Mouse (Mus musculus) bone marrow macrophage, adult 2 months (primary cell): Measurements from ENCODE around the gene Vmn1r203. TPM values are rescaled to one million over a fixed set of nuclear protein-coding genes. Genes with fewer than 3 reads are reported as not detected.
"Not testable (repeated sequence)": the region's sequence is repeated elsewhere in the genome, so short reads cannot be mapped to it uniquely, and the experiment has no call there.

Experiments used
- H3K27ac ChIP-seq: 2 replicates; pipeline ENCODE4 v1.5.1; 2012; ENCODE audit warnings: low read depth, low read length; ENCODE audit not compliant: insufficient read depth
- H3K4me1 ChIP-seq: 2 replicates; pipeline ENCODE4 v1.6.1; 2012; ENCODE audit warnings: low read length; ENCODE audit not compliant: control insufficient read depth, insufficient read depth
- H3K4me3 ChIP-seq: 2 replicates; pipeline ENCODE4 v1.5.1; 2012; ENCODE audit warnings: mild to moderate bottlenecking, low read length, moderate library complexity; ENCODE audit not compliant: insufficient read depth
- CTCF ChIP-seq: IDR thresholded peaks from 2 replicates; pipeline ENCODE4 v1.5.1; 2012; ENCODE audit warnings: low read depth, mild to moderate bottlenecking, low read length, moderate library complexity
- POLR2A ChIP-seq: IDR thresholded peaks from 2 replicates; pipeline ENCODE4 v1.6.1; 2012; ENCODE audit warnings: mild to moderate bottlenecking, low read depth, low read length, borderline replicate concordance
- polyA plus RNA-seq: library from polyadenylated mRNA; stranded (reverse); fragments of >200 nt; gene quantifications from 2 replicates; pipeline ENCODE4 v1.2.4, GENCODE M21; 2012; ENCODE audit not compliant: missing spikeins, insufficient read depth, insufficient read length

Gene Vmn1r203
- not detected in 2 replicates for polyA plus RNA-seq

DNA sequence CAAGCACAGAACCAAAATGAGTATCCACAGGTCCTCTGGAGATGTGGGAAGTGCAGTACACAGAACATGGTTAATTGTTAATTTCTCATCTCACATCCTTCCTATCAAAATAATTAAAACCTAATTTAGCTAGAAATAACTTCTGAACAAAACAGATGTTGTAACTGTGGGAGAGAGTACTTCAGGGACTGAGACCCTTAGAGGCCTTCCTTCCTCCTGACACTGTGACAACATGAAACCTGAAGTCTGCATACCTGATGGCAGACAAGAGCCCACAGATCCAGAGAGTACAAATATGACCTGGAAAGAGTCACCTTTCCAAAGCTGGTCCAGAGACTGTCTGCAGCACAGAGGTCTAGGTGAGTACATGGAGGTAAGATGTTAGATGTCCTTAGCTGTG lies at the start of gene Vmn1r203:
TSS of gene Vmn1r203 (plus strand) at position 301 of the 400 bp plus-strand sequence.
- Histone ChIP-seq H3K4me1 (no peaks in the 10 kb centered on the region), H3K27ac (no peak within 1 kb of the TSS), H3K4me3 (no peak within 1 kb of the TSS)
- TF ChIP-seq CTCF (no peak), POLR2A (no peak)

DNA sequence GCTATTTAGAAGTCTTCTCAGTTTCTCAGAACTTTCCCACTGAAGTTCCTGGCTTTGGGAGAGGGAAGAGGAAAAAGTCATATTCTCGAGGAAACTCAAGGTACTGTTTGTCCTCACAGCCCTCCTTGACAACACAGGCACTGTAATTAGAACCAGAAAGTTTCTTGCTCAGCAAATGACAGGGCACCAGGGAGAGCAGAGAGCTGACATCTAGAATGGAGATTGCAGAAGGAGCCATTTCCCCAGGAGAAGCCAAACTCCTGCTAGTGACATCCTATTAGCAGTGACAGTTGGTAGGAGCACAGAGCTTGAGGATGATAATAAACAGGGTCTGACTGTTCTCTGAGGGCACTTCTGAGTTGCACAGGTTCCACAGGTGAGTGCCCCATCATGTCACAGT lies 46.3 kb upstream of the Vmn1r203 start, which contains the start of gene Vmn1r201:
TSS of gene Vmn1r201 (plus strand) at position 301 of the 400 bp plus-strand sequence.
- no peaks in the 10 kb centered on the region for H3K4me1 ChIP-seq
- no peak for TF ChIP-seq CTCF
- no peak for TF ChIP-seq POLR2A
- no peak within 1 kb of the TSS for H3K27ac ChIP-seq
- no peak within 1 kb of the TSS for H3K4me3 ChIP-seq

DNA sequence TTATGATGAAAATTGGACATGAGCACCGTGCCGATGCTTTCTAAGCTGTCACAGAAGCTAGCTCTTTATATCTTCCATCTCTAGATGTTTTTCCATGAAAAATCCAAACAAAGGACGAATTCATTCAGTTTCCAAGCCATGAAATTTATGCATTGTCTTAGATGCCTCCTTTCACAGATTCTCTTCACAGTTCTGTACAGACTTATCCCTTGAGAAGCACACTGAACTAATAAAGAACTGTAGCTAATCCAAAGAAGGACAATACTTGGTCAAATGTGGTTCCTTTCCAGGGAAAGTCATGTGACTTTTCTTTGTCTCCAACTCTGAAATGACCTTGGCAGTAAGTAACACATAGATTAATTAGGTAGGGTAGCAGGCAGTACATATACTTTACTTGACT lies 15.5 kb upstream of the Vmn1r203 start:
- no peak for TF ChIP-seq POLR2A
- no peak for TF ChIP-seq CTCF
- Histone ChIP-seq H3K27ac (no peak overlapping the region), H3K4me3 (no peak overlapping the region), H3K4me1 (no peaks in the 10 kb centered on the region)

DNA sequence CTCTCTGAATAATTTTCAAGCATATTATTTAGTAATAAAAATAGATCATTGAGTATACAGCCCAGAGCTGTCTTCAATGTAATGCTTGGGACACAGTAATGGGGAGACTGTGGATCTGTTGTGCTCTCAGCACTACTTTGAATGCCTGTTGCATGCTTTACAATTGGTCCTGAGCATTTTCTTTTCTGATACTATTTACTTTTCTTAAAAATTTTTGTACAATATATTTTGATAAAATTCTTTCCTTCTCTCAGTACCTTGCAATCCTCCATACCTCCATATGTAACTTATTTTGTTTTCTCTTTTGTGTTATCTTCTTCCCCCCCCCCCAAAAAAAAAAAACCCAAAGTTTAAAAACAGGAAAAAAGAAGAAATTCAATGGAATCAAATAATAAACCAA lies 12.6 kb upstream of the Vmn1r203 start, which contains the start of gene Vmn1r202:
TSS of gene Vmn1r202 (minus strand) at position 101 of the 400 bp plus-strand sequence.
- no peak within 1 kb of the TSS for H3K27ac ChIP-seq
- no peak within 1 kb of the TSS for H3K4me3 ChIP-seq
- no peaks in the 10 kb centered on the region for H3K4me1 ChIP-seq
- TF ChIP-seq POLR2A (no peak), CTCF (no peak)

DNA sequence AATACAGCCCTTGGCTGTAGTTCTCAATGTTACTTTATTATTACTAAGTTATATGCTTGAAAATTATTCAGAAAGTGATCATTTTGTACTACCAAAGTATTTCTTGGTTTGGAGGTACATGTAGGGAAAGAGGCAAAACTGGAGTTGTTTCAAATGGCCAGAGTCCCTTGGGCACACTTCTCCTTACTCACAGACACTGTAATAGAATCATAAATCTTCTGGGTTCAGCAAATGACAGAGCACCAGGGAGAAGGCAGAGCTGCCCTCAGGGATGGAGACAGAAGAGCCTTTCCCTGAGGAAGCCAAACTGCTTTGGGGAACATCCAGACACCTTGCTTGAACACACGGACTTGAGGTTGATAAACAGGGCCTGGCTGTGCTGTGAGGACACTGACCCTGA lies 35.0 kb downstream of the Vmn1r203 start, which contains the start of gene Vmn1r204:
TSS of gene Vmn1r204 (plus strand) at position 301 of the 400 bp plus-strand sequence.
- not testable (repeated sequence) for H3K4me3 ChIP-seq, H3K27ac ChIP-seq, H3K4me1 ChIP-seq

DNA sequence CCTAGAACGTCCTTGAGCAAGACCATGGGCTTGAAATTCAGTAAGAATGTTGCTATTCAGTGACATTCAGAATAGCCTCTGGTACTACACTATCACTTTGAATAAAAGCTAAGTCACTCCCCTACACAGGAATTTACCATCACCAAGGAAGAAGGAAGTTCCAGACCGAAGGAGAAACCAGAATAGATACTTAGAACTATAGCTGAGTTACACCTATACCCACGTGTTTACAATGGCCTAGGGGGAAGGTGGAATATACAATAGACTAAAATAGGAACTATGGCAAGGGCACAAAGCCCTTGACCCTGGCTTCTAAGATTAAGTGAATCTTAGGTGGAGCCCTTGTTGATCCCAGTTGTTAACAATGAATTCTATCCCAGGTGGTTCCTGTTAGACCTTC lies 57.0 kb downstream of the Vmn1r203 start:
- H3K4me1 ChIP-seq, H3K4me3 ChIP-seq, H3K27ac ChIP-seq: not testable (repeated sequence)

Other genes starting within 250 kb of the Vmn1r203 start
- gene Vmn1r195, start 247.6 kb upstream of the Vmn1r203 start, polyA plus RNA-seq: not detected in 2 replicates
- gene Vmn1r196, start 228.2 kb upstream of the Vmn1r203 start, polyA plus RNA-seq: not detected in 2 replicates
- gene Vmn1r197, start 193.5 kb upstream of the Vmn1r203 start, polyA plus RNA-seq: not detected in 2 replicates
- not detected in 2 replicates for gene Vmn1r198, start 167.8 kb upstream of the Vmn1r203 start, polyA plus RNA-seq
- not detected in 2 replicates for gene Vmn1r199, start 138.3 kb upstream of the Vmn1r203 start, polyA plus RNA-seq
- gene Vmn1r200, start 127.7 kb upstream of the Vmn1r203 start, polyA plus RNA-seq: not detected in 2 replicates
- gene Vmn1r201, start 46.2 kb upstream of the Vmn1r203 start, polyA plus RNA-seq: not detected in 2 replicates
- gene Vmn1r202, start 12.7 kb upstream of the Vmn1r203 start, polyA plus RNA-seq: not detected in 2 replicates
- gene Vmn1r204, start 35.1 kb downstream of the Vmn1r203 start, polyA plus RNA-seq: not detected in 2 replicates
- not detected in 2 replicates for gene Vmn1r205, start 74.9 kb downstream of the Vmn1r203 start, polyA plus RNA-seq
- gene Vmn1r206, start 106.1 kb downstream of the Vmn1r203 start, polyA plus RNA-seq: 0.31 TPM in 1 of 2 replicates, not detected in the other
- 0.20 TPM in 1 of 2 replicates, not detected in the other for gene Vmn1r207-ps, start 211.5 kb downstream of the Vmn1r203 start, polyA plus RNA-seq